Mouse (Mus musculus) ES-Bruce4 (cell line): ENCODE measurements around the gene Nfkbib. TPM values are rescaled to one million over a fixed set of nuclear protein-coding genes. Genes with fewer than 3 reads are reported as not detected.

Source experiments
- H3K27ac ChIP-seq: 2 replicates; pipeline ENCODE4 v1.5.1; 2012; ENCODE audit warnings: low read length, inconsistent platforms; ENCODE audit not compliant: insufficient read depth
- H3K27me3 ChIP-seq: 2 replicates; pipeline ENCODE4 v1.6.1; 2012; ENCODE audit warnings: mild to moderate bottlenecking, low read length, inconsistent platforms; ENCODE audit not compliant: control insufficient read depth, poor library complexity, insufficient read depth, severe bottlenecking
- H3K36me3 ChIP-seq: 2 replicates; pipeline ENCODE4 v1.6.1; 2012; ENCODE audit warnings: inconsistent platforms, mild to moderate bottlenecking, low read length, moderate library complexity; ENCODE audit not compliant: control insufficient read depth, poor library complexity, insufficient read depth, severe bottlenecking
- H3K4me1 ChIP-seq: one replicate; pipeline ENCODE4 v1.8.1; 2011; ENCODE audit warnings: low read length; ENCODE audit not compliant: control insufficient read depth, insufficient read depth
- H3K4me3 ChIP-seq: 2 replicates; pipeline ENCODE4 v1.5.1; 2011; ENCODE audit warnings: low read depth, mild to moderate bottlenecking, low read length
- H3K9ac ChIP-seq: 2 replicates; pipeline ENCODE4 v1.6.1; 2012; ENCODE audit warnings: low read depth, mild to moderate bottlenecking, inconsistent platforms; ENCODE audit not compliant: poor library complexity, severe bottlenecking
- H3K9me3 ChIP-seq: replicated peaks from 2 replicates; pipeline ENCODE4 v1.6.1; 2012; ENCODE audit warnings: mild to moderate bottlenecking, low read length, inconsistent platforms; ENCODE audit not compliant: control insufficient read depth, poor library complexity, insufficient read depth, severe bottlenecking
- CTCF ChIP-seq: IDR thresholded peaks from one replicate; pipeline ENCODE4 v1.8.1; 2011; ENCODE audit warnings: low read depth, low read length
- EP300 ChIP-seq: IDR thresholded peaks from 2 replicates; pipeline ENCODE4 v1.6.1; 2011; ENCODE audit warnings: low read depth, low read length; ENCODE audit not compliant: insufficient read depth
- POLR2A ChIP-seq: IDR thresholded peaks from one replicate; pipeline ENCODE4 v1.8.1; 2011; ENCODE audit warnings: low read length; ENCODE audit not compliant: insufficient read depth
- polyA plus RNA-seq: library from polyadenylated mRNA; stranded (reverse); fragments of >200 nt; gene quantifications from 2 replicates; pipeline ENCODE4 v1.2.4, GENCODE M21; 2011; ENCODE audit warnings: low read depth; ENCODE audit not compliant: missing spikeins, insufficient read depth, insufficient read length

Nfkbib gene
- polyA plus RNA-seq, 1 experiment, result 23.8 TPM

DNA sequence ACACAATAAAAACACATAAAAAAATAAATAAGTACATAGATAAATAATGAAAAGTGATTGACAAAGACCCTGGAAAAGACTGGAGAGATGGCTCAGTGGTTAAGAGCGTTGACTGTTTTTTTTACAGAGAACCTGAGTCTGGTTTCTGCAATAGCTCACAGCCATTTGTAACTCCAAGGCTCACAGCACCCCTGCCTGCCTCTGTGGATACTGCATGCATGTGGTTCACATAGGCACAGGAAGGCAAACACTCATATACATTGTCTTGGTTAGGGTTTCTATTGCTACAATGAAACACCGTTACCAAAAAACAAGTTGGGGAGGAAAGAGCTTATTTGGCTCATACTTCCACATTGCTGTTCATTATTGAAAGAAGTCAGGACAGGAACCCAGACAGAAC lies 51.7 kb downstream of the Nfkbib start:
- no peaks in the 10 kb centered on the region for H3K27me3 ChIP-seq
- H3K4me1 ChIP-seq, result peaks cover 6% of the 10 kb centered on the region
- H3K27ac ChIP-seq, result no peak overlapping the region
- H3K4me3 ChIP-seq, result no peak overlapping the region
- H3K36me3 ChIP-seq, result no peaks in the 10 kb centered on the region
- TF ChIP-seq POLR2A (no peak), CTCF (no peak), EP300 (no peak)
- no peak overlapping the region for H3K9ac ChIP-seq
- H3K9me3 ChIP-seq, result no peaks in the 10 kb centered on the region

DNA sequence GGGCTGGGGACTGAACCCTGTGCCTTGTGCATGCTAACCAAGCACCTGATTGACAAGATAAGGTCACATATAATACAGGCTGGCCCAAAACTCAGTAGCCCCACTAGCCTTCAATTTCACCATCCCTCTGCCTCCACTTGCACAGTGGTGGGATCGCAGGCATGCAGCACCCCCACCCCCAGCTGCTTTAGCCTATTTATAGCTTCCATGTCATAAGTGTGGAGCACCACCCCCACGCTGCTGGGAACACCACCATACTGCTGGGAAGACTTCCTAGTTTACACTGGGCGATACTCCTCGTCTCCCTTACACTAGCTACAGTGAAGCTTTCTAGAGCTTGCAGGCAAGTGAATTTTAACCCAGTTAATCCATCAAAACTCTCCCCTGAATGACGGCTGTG lies 52.6 kb downstream of the Nfkbib start:
- H3K27me3 ChIP-seq, result no peaks in the 10 kb centered on the region
- H3K9me3 ChIP-seq, result no peaks in the 10 kb centered on the region
- TF ChIP-seq CTCF (no peak), POLR2A (no peak), EP300 (no peak)
- H3K27ac ChIP-seq, result no peak overlapping the region
- no peak overlapping the region for H3K4me3 ChIP-seq
- H3K36me3 ChIP-seq, result no peaks in the 10 kb centered on the region
- peaks cover 4% of the 10 kb centered on the region for H3K4me1 ChIP-seq
- H3K9ac ChIP-seq, result no peak overlapping the region

DNA sequence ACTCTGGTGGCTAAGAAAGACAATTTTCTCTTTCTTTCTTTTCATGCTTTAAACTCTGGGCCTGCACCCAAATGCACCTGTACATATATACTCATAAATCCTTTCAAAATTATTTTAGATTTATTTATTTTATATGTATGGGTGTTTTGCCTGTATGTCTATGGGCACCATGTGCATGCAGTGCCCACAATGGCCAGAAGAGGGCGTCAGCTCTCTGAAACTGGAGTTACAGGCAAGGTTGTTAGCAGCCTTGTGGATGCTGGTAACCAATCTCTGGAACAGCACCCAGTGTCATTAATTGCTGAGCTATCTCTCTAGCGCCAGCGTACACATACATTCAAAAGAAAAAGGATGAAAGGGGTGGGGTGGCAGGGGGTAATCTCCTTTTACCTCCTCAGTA lies 56.4 kb downstream of the Nfkbib start:
- no peak overlapping the region for H3K9ac ChIP-seq
- TF ChIP-seq CTCF, result peak; percentile 80
- no peak for TF ChIP-seq POLR2A
- TF ChIP-seq EP300, result no peak
- no peaks in the 10 kb centered on the region for H3K27me3 ChIP-seq
- no peak overlapping the region for H3K27ac ChIP-seq
- H3K4me1 ChIP-seq, result peaks cover 2% of the 10 kb centered on the region
- no peaks in the 10 kb centered on the region for H3K9me3 ChIP-seq
- H3K36me3 ChIP-seq, result no peaks in the 10 kb centered on the region
- no peak overlapping the region for H3K4me3 ChIP-seq

GRCm38 (mm10) chr7:28709454-28709853 lies 57.9 kb downstream of the Nfkbib start:
- peaks cover 2% of the 10 kb centered on the region for H3K4me1 ChIP-seq

More at GRCm38 (mm10) chr7:28709454-28709853, 57.9 kb downstream of the Nfkbib start:
- no peak overlapping the region for H3K27ac ChIP-seq
- no peak for TF ChIP-seq CTCF
- no peak for TF ChIP-seq POLR2A
- TF ChIP-seq EP300, result no peak
- H3K4me3 ChIP-seq, result no peak overlapping the region
- H3K27me3 ChIP-seq, result no peaks in the 10 kb centered on the region
- H3K9ac ChIP-seq, result no peak overlapping the region
- no peaks in the 10 kb centered on the region for H3K9me3 ChIP-seq
- H3K36me3 ChIP-seq, result no peaks in the 10 kb centered on the region

Other genes starting within 250 kb of the Nfkbib start
- gene Ifnl3, start 244.7 kb downstream of the Nfkbib start, polyA plus RNA-seq, result not detected in 2 replicates
- not detected in 2 replicates for gene Sycn, start 226.6 kb downstream of the Nfkbib start, polyA plus RNA-seq
- 4.5 and 6.4 TPM in 2 replicates for gene Nccrp1, start 220.3 kb downstream of the Nfkbib start, polyA plus RNA-seq
- gene Samd4b, start 169.4 kb downstream of the Nfkbib start, polyA plus RNA-seq, result 86.0 and 94.1 TPM in 2 replicates
- 64.4 and 75.1 TPM in 2 replicates for gene Pak4, start 169.3 kb downstream of the Nfkbib start, polyA plus RNA-seq
- gene Acp7, start 136.2 kb downstream of the Nfkbib start, polyA plus RNA-seq, result 1.4 and 1.8 TPM in 2 replicates
- gene Fbxo27, start 74.7 kb downstream of the Nfkbib start, polyA plus RNA-seq, result 5.2 and 9.6 TPM in 2 replicates
- gene Fbxo17, start 50.7 kb downstream of the Nfkbib start, polyA plus RNA-seq, result 6.7 and 7.0 TPM in 2 replicates
- gene Mrps12, start 25.7 kb downstream of the Nfkbib start, polyA plus RNA-seq, result 53.5 and 60.9 TPM in 2 replicates
- gene Sars2, start 25.5 kb downstream of the Nfkbib start, polyA plus RNA-seq, result 22.4 and 22.5 TPM in 2 replicates
- gene Ccer2, start 11.3 kb downstream of the Nfkbib start, polyA plus RNA-seq, result not detected in 2 replicates
- gene Sirt2, start 777 bp downstream of the Nfkbib start, polyA plus RNA-seq, result 28.1 and 30.5 TPM in 2 replicates
- 24.6 and 28.0 TPM in 2 replicates for gene Rinl, start 21.5 kb upstream of the Nfkbib start, polyA plus RNA-seq
- gene Hnrnpl, start 41.0 kb upstream of the Nfkbib start, polyA plus RNA-seq, result 633 and 662 TPM in 2 replicates
- 41.3 and 53.0 TPM in 2 replicates for gene Ech1, start 57.7 kb upstream of the Nfkbib start, polyA plus RNA-seq
- 1.9 and 2.4 TPM in 2 replicates for gene Lgals4, start 66.3 kb upstream of the Nfkbib start, polyA plus RNA-seq
- not detected in 2 replicates for gene Lgals7, start 96.3 kb upstream of the Nfkbib start, polyA plus RNA-seq
- gene Capn12, start 113.9 kb upstream of the Nfkbib start, polyA plus RNA-seq, result 0.21 and 0.33 TPM in 2 replicates
- 318 and 324 TPM in 2 replicates for gene Actn4, start 194.8 kb upstream of the Nfkbib start, polyA plus RNA-seq
- gene Eif3k, start 214.4 kb upstream of the Nfkbib start, polyA plus RNA-seq, result 409 and 413 TPM in 2 replicates
- gene Map4k1, start 214.5 kb upstream of the Nfkbib start, polyA plus RNA-seq, result 33.2 and 36.3 TPM in 2 replicates